Mouse (Mus musculus): Measurements from ENCODE around the gene Fcrl5. TPM values are rescaled to one million over a fixed set of nuclear protein-coding genes. Genes with fewer than 3 reads are reported as not detected.
"Not testable (repeated sequence)": the region's sequence is repeated elsewhere in the genome, so short reads cannot be mapped to it uniquely, and the experiment has no call there.

Fcrl5 gene
- not detected in 2 replicates for total RNA-seq (2021)
- long read RNA-seq, result 0 reads

DNA sequence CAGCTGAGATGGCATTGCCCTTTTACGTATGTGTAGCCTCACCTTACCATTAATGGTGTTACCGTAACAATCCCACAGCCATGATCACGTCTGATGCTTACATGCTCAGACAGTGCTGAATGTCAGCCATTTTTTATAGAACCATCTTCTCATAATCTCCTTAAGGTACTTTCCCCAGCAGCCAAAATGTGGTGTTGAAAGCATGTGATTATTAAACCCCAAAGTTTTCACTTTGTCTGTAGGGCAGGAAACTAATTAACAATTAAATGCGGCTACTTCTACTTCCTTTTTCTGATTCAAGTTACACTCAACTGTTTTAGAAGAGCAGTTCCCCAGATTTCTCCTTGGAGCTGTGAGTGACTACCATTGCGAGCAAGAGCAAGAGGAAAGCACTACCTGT is at the start of gene Fcrl5:
Gene Fcrl5, plus strand, starts transcription at position 295 of the 400 bp plus-strand sequence.
- DNase-seq, result no peak

DNA sequence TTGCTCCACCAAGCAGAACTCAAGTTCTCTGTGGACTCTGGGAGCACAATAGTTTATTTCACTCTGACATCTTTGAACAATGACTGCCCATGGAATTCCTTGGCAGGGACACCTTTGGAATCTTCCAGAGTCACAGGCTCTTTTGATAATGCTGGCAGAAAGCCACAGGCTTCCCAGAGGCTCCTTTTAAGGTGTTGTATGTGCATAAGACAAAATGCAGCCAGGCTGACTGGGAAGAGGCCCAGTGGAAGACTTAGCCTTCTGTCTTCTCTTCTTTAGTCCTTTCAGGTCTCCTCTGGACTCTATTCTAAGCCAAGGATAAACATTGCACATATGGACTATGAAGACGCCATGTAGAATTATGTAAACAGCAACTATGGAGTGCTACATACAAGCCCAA is 44.6 kb upstream of the Fcrl5 start:
- DNase-seq, result no peak

DNA sequence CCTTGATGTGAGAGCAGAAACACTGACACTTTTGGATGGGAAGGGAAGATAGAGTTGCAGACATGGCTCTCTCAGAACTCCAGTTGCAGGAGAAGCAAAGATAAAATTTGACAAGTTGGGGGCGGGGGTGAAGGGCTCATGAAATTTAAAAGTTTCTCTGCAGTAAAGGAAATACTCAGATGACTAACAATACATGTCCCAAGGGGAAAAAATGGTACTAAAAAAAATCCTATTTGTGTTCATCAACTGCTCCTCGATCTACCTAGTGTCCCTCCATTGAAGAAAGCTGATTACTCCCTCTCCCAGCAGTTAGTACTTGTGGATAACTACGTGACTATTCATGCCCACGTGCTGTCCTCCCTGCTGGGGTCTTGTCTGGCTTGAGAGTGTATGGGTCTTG is 36.8 kb upstream of the Fcrl5 start:
- no peak for DNase-seq

DNA sequence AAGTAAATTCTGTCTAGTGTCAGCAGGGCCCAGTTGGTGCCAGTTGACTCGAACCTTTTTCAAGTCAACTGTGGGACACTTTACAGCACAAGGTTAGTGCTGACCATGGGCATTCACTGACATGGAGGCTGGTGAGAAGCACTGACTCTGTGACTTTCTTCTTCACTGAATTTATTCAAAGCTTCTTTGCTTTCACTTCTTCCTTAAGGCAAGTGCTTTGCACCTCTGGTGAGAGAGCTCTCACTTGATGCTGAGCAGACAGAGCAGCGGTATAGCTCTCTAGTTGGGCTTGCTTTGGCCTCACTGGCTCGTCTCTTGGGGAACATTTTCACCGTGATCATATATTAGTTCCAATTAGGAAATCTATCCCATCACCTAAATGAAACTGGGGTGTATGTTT is 35.7 kb upstream of the Fcrl5 start:
- no peak for DNase-seq

DNA sequence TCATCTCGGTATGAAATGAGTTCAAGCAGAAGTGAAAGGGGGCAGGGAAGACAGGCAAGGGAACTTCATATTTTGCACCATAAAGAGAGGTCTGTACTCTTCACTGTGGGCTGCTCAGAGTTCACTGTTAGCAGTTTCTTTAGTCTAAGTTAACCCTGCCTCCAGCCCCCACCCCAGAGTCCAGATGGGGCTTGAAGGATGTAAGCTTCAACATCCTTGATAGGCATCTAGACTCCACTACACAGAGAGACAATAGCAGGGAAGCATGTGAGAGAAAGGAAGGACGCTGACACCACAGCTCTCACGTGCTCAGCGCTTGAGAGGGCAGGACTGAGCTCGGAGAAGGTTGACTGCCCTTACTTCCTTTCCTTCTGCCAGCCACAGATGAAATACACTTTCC is 34.3 kb upstream of the Fcrl5 start:
- no peak for DNase-seq

DNA sequence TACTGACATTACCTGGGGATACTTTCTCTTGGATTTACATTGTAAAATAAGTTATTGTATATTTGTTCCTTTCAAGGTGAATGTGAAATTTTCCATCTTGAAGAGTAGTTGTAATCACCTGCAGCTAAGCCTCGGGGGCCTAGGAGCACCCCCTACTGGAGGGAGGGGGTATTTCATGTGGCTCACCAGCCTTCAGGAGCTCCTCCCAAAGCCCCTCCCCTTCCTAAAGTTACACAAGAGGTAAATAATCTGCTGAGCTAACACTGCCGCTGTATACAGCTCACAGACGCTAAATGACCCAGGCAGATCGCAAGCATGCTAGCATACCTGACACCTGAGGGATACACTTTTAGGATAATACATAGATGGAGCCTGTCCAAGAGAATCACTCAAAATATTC is 27.4 kb upstream of the Fcrl5 start:
- no peak for DNase-seq

DNA sequence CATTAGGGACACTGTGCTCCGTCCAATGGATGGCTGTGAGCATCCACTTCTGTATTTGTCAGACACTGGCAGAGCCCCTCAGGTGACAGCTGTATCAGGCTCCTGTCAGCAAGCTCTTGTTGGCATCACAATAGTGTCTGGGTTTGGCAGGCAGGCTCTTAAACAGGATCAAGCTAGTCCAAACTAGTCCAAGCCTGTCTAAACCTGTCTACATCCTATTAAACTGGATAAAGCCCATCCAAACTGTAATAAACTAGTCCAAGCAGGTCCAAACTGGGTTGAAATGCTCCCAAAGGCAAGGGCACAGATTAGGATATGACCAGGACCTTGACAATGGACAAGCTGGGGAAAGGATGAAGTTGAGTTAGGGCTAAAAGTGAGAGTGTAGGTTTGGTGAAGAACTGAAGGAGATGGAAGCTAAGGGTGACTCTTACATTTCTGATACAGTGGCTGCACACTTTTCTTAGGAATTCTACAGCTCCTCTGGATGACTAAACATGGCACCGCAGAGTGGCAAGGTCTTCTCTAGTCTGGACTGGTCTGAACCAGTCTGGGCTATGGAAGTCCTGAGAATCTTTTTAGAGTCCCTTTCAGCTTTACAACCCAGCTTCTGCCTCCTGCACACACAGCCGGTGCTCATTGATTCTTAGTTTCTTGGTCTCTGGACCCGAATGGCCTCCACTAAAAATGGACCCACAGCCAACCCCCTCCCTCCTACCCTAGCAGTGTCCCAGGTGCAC is 26.2 kb upstream of the Fcrl5 start:
- no peak for DNase-seq

DNA sequence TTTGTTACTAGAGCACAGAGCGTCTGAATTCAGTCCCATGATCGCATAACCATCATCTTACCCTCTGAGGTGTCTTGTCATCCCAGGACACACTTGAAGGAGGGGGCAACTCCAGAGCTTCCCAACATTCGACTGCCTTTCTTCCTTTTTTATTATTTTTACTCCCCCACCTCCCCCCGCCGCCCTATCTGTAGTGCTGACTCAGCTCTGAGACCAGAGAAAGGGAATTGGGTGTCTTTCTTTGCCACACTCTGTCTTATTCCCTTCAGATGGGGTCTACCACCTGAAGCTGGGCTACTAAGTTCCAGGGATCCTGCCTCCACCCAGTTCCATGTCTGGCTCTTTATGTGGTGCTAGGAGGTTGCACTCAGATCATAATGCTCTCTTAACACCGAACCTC is 25.0 kb upstream of the Fcrl5 start:
- no peak for DNase-seq

DNA sequence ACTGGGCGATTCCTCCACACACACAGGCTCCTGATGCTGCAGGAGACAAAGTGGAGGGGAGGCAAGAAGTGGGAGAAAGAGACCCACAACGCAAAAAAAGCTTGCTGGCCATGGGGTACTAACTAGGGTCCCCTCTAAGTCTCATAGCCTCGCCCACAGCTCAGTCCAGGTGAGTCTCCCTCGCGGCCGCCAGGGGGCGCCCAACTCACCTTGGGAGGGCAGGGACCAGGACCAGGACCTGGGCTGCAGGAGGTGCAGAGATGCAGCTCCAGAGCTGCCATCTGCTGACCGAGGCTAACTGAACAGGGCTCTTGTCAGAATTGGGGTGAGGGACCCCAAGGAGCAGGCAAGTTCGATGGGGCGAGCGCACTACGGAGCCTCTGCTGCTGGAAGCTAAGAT is 24.4 kb upstream of the Fcrl5 start:
- DNase-seq, result peak; percentile 67

DNA sequence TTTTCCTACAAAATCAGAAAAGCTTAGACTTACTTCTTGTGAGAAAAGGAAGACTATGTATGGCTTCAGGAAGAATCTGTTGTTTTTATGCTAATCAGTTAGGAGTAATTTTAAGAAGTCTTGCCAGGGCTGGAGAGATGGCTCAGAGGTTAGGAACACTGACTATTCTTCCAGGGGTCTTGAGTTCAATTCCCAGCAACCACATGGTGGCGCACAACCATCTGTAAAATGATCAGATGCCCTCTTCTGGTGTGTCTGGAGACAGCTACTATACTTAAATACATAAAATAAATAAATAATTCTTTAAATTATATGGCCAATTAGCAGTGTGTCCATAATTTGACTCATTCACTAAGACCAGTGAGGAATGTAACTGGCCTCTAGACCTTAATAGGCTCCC is 14.9 kb upstream of the Fcrl5 start:
- no peak for DNase-seq

DNA sequence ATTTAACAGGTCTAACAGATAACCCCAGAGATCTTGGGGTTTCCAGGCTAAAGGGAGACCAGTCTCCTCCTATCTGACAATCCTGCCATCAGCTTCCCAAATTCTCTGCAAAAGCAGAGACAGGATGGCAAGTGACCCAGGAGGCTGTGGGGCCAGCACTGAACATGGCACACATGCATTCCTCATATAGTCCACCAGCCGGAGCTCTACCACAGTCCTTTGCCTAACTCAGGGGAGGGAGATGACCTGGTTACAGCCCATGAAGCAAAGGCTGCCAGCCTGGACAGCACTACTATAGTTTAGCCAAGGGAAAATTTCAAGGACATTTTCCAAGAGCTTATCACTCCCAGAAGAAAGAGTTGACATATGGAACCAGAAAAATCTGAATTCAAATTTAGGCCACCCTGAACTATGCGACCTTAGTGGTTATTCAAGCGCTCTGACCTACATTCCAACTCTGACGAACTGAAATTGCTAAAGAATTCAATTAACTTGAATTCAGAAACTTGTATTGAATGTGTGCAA is 13.1 kb upstream of the Fcrl5 start:
- no peak for DNase-seq

DNA sequence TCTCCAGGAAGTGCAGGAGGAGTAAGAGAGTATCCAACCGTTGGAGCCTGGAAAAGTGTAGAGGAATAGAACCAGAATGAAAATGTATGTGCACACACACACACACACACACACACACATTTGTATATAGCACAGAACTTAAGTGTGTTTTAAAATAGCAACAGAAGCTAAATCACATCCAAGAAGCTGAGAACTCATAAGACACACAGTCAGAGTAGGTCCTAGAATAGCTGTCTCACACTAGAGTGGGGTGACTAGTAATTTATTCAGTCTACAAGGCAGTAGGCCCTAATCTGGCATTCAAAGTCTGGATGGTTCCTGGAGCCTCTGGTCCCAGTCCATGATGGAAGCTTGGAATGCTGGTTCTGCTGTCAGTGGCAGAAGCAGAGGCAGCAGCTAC is 5.0 kb downstream of the Fcrl5 start:
- no peak for DNase-seq

DNA sequence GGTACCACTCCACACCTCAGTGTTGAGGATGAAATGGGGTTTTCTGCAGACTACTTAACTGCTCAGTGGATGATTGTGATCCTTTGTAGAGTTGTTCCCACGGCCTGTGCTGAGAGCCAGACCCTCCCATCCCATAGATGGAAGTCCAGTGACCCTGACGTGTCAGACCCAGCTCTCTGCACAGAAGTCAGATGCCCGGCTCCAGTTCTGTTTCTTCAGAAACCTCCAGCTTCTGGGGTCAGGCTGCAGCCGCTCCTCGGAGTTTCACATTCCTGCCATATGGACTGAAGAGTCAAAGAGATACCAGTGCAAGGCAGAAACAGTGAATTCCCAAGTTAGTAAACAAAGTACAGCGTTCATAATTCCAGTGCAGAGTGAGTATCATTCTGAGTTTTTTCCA is 8.4 kb downstream of the Fcrl5 start:
- no peak for DNase-seq

DNA sequence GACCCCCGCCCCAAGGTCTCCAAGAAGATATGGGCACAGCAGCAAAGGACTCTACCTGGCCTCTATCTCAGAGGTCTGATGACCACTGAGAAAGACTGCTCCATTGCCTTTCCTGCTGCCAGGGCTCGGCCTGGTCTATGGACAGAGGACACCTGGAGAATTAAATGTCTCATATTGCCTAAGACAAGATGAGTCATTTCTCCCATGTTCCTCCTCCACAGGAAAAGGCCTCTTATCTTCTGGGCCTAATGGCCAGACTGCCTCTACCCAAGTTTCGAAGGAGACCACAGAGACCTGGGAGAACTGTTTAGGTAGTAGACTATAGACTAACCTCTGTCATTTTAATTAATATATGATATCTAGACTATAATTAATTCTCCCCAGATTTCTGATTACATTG is 29.9 kb downstream of the Fcrl5 start:
- no peak for DNase-seq

DNA sequence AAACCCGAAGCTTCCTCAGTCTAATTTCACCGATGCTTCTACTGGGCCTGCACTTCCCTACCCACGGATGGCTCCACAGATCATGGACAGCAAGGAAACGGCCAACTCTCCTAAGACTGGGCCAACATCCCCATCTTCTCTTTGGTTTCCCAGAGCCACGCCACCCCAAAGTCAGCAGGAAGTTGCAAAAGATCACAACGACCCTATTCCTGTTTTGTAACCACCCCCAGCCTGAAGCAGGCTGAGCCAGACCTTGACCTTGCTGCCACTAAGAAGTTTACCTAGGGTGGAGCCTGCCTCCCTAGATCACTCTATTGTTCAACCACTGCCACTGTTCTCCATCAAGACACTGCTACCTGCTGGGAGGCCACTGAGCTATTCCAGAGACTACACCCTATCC is 31.4 kb downstream of the Fcrl5 start:
- DNase-seq, result no peak

DNA sequence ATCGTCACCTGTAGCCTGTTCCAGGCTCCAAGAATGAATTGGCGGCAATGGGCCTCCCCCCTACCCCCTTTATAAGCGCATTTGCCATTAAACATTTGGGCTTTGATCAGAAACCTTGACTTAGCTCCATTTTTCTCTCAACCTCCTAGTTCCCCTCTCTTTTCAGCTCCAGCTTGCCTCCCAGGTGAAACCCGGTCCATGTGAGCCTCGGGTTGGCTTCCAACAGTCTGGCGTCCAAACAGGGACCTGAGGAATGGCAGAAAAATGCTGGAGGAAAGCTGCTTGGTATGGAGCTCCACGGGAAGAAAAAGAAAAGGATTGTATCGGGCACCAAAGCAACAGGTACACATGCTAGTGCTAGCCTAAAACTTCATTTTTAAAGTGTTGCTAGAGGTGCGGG is 31.8 kb downstream of the Fcrl5 start:
- no peak for DNase-seq

DNA sequence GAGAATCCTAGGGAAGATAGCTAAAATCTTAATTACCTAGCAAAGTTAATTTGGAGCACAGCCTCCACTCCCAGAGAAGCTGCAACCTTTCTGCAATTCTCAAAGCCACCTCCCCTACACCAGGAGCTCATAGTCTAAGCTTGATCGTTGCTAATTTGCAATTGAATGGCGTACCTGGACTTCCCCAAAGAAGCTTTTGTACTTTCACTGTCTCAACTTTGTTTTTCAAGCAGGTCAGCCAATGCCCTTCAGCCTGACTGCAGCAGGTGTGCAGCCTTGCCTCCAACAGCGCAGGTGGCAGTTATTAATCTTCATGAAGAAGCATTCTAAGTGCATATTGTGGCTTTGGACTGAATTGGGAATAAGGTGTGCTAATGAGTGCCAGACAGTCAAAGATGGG is 42.4 kb downstream of the Fcrl5 start:
- DNase-seq, result not testable (repeated sequence)

DNA sequence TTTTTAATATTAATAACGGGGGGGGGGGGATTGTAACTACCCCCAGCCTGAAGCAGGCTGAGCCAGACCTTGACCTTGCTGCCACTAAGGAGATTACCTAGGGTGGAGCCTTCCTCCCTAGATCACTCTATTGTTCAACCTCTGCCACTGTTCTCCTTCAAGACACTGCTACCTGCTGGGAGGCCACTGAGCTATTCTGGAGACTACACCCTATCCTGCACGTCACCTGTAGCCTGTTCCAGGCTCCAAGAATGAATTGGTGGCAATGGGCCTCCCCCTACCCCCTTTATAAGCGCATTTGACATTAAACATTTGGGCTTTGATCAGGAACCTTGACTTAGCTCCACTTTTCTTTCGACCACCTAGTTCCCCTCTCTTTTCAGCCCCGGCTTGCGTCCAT is 43.0 kb downstream of the Fcrl5 start:
- not testable (repeated sequence) for DNase-seq

DNA sequence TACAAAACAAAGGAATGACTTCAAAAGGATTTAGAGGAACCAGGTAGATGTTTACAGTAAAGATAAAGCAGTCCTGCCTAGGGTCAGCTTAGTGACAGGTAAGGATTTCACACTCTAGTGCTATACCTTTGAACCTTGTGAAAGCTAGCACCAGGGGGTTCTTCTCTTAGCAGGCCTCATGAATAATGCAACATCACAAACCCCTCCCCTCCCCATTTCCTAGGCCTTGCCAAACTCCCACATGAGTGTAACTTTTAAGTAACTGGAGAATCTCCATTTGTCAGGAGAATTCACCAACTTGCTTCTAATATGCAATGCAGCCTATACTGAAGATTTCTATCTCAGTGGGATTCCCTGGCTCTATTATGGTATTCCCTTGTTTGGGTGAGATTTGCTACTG is 43.7 kb downstream of the Fcrl5 start:
- DNase-seq, result not testable (repeated sequence)

DNA sequence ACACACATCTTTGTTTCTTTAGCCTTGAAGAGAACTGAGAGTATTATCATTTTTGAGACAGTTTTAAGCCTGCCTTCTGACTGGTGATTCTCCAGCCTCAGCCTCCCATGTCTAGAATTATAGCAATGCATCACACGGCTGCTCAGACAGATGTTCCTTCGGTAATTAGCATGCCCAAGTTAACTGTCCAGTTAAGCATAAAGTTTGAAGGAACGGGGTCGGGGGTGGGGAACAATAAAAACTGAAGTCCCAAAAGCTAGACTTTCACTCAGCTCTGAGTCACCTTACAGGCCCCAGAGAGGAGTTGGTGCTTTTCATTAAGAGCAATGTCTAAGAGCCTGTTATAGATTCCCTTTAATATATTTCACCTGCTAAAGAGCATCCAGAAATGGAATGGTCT is 51.8 kb downstream of the Fcrl5 start:
- no peak for DNase-seq

DNA sequence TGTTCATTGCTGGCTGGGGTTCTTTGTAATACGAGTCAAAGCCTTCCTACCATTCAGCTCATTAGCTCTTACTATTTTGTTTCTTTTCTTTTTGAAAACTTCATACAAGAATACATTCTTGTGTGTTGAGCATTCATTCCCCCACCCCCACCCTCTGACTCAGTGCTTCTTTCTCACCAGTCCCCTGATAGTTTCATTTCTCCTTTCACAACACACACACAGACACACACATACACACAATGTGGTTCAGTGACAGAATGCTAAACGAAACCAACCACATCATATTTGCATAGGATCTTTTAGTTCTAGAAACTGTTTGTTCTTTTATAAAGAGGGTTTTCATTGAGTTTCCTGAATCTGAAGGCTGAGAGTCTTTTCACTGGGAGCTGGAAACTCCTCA is 52.3 kb downstream of the Fcrl5 start:
- DNase-seq, result no peak

DNA sequence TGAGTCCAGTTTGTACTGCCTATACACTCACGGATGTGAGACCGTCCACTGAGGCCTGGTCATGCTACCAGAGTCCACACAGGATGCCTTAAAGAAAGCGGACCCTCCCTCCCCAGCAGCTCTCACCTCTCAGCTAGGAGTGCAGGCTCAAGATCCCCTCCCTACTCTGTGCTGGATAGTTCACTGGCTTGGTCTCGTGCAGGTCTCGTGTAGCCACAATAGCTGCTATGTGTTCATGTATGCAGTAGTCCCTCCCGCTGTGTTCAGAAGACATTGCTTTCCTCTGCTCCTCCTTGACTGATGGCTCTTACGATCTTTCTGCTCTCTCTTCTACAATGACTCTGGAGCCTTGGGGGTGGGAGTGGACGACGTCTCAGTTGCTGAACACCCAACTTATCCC is 62.7 kb downstream of the Fcrl5 start:
- DNase-seq, result no peak

DNA sequence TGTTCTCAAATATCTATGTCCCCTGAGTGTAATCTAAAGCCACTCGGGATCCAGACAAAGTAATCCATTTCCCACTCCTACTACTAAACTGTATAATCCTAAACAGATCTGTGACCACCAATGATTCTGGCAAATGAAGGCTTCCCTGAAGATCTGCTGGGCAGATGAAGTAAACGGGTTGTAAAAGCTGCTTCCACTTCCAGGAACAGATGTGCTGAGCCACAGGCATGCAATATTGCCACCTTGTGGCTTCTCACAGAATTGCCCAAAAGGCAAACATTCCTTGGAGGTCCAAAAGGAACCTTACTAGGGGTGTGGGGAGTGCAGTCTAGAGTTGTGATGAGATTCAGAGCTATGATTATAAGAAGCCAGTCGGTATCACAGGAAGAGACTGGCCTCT is 63.5 kb downstream of the Fcrl5 start:
- DNase-seq, result peak; percentile 54

All from adrenal gland, postnatal 25 days (tissue).